Mouse (Mus musculus) lung, postnatal 25 days (tissue): ENCODE data around the gene Slc38a4.

Experiments used
- DNase-seq: peaks from one replicate; pipeline ENCODE4 v3.0.0; 2022; ENCODE audit warnings: low spot score

Slc38a4 gene

DNA sequence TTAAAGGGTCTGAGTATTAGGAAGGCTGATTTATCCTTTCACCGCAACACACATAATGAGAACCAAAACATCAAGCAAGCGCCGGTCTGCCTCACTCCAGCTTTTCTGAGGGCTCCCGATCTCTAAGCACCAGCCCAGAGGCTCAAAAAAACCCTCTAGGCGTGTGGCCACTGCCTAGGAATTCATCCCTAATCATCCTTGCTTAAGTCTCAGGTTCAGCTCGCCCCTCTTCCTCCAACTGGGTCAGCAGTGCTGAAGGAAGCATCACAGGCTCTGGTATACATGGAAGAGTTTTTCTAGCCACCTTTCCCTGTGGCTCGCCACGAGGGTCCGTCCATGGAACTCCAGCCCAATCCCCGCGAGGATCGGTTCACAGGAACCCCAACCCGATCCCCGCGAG is 1.6 kb downstream of the Slc38a4 start:
- DNase-seq = no peak

DNA sequence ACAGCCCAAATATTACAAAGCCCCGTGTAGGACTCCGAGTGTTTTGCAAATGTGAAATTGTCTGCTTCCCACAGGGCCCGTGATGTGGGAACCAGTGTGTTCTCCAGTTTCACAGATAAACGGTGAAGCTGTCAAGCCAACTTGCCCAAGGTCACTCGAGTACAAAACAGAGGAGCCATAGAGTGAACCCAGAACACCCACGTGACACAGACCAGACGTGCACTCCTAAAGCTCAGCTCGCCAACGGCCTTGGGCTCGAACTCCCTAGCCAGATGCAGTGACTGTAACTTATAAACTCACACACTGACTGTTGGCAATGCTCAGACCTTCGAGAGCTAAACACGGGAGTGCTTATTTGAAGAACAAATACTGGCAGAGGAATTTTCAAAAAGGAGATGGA is 5.3 kb downstream of the Slc38a4 start:
- DNase-seq = no peak

GRCm38 (mm10) chr15:97050011-97050410 is 5.7 kb downstream of the Slc38a4 start:
- no peak for DNase-seq

DNA sequence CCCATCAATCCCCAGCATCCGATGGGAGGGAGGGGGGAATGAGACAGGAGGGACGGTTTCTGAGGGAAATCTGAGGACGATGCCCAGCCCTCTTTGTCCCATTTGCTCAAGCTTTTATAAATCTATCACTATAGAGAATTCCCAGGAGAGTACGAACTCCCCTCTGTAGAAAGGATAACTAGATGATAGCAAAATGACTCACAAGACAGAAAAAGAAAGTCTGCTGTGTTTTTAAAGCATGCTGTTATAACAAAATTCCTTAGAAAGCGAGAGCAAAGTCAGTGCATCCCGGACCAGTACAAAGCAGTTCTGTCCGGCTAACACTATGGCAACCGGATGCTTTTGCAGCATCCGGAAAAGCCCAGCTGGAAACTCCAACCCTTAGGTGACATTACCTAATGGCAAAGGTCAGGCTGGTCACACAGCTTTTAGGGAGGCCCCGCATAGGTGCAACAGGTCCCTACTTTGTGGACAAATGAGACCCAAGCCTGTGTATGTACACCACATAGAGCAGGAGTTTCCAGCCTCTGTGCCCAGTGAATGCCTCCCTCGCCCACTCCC is 6.4 kb downstream of the Slc38a4 start:
- no peak for DNase-seq

DNA sequence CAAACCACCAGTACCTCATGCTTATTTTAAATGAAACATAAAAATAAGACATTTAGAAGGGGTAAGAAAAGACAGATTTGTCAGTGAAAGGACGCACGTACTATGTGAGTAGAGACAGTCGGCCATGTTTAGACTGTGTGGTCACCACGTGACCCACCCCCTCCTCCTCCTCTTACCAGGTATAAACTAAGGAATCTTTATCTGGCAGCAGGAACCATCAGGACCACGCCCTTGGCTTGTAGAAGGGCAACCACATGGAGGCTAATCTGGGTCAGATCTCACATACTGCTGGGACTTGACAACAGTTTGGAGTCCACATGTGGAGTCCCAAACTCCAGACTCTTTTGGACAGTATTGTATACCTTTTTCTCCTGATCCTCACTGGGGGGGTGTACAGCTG is 7.5 kb downstream of the Slc38a4 start:
- no peak for DNase-seq

GRCm38 (mm10) chr15:97043921-97044320 is 11.8 kb downstream of the Slc38a4 start:
- no peak for DNase-seq

- no peak for DNase-seq
Observed at GRCm38 (mm10) chr15:97042001-97042491, 13.7 kb downstream of the Slc38a4 start.

- DNase-seq = no peak
Observed at GRCm38 (mm10) chr15:97041182-97041581, 14.6 kb downstream of the Slc38a4 start.

- DNase-seq = no peak
Observed at GRCm38 (mm10) chr15:97037710-97038109, 18.0 kb downstream of the Slc38a4 start.

- DNase-seq = peak; percentile 16
Observed at GRCm38 (mm10) chr15:97035892-97036291, 19.9 kb downstream of the Slc38a4 start.

DNA sequence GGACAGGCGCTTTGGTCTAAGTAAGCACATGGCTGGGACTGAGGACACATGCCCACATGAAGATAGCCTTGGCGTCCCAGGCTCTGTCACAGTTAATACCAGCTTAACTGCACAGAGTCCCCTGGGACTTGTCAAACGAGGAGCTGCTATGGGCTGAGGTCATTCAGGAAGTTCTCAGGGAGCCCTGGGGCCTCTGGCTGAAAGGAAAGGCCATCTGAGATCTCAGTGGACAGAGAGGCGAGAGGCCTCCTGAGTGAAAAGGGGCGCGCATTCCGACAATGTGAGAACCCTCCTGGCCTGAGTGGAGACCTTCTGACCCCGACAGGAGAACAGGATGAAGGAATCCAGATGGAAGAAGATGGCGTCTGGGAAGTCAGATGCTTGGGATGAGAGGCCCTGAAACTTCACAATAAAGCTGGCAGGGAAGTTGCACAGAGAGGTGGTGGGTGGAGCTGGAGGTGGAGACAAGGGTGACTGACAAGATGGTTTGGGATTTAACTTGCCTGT is 22.2 kb downstream of the Slc38a4 start:
- DNase-seq = no peak

- DNase-seq = no peak
Observed at GRCm38 (mm10) chr15:97031886-97032285, 23.9 kb downstream of the Slc38a4 start.

- no peak for DNase-seq
Observed at GRCm38 (mm10) chr15:97030984-97031492, 24.7 kb downstream of the Slc38a4 start.

GRCm38 (mm10) chr15:97030136-97030535 is 25.6 kb downstream of the Slc38a4 start:
- DNase-seq = no peak

GRCm38 (mm10) chr15:97029064-97029791 is 26.5 kb downstream of the Slc38a4 start:
- no peak for DNase-seq

- peak; percentile 81 for DNase-seq
Observed at GRCm38 (mm10) chr15:97028651-97029050, 27.1 kb downstream of the Slc38a4 start.

- no peak for DNase-seq
Observed at GRCm38 (mm10) chr15:97028046-97028634, 27.6 kb downstream of the Slc38a4 start.

DNA sequence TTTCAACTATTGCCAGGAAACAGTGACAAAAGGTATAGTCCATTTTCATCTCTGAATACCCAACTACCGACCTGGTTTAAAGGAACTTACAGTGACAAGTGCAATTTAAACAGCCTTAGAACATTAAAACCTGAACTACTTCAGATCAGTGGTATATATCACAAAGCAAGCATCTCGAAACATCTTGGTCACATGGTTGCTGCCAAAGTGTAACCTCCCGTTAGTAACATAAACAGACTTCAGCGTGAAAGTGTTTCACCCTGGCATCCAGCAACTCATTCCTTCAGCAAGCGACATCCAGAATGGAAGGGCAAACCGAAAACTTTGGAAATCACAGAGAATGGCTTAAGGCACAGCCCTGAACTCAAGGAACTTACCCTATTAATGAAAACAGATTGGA is 29.1 kb downstream of the Slc38a4 start:
- no peak for DNase-seq

DNA sequence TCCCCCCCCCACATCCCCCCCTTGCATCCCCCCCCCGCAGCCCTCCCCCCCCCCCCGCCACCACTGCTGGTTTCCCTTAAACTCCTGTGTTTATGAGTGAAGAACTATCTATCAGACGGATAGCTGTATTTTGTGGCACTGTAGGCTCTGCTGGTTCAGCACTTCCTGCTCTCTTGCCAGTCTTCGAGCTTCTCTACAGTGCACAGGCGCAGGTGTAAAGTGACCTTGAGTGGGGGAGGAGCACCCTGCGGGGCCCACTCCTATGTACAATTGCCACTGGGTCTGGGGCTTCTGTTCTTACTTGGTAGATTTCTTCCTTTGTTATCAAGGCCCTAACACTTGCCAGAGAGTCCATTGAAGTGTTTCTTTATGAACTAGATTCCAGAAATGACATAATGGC is 33.0 kb downstream of the Slc38a4 start:
- DNase-seq = no peak

DNA sequence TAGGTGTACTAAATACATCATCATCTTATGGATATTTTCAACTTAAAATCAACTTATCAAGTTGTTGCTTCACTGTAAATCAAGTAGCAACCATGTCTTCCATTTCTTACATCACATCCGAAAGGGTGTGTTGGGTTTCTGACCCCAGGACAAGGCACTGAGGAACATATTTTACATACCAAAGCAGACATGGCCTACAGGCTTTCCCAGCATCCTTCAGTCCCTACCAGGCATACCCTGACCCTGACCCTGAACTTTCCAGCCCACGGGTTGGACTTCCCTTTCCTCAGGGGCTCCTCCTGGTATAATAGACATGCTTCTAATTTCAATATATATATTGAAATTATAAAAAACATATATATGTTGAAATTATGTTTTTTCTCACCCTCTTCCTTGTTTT is 33.5 kb downstream of the Slc38a4 start:
- no peak for DNase-seq

GRCm38 (mm10) chr15:97020221-97020620 is 35.5 kb downstream of the Slc38a4 start:
- no peak for DNase-seq

- DNase-seq = no peak
Observed at GRCm38 (mm10) chr15:97019323-97019722, 36.4 kb downstream of the Slc38a4 start.

DNA sequence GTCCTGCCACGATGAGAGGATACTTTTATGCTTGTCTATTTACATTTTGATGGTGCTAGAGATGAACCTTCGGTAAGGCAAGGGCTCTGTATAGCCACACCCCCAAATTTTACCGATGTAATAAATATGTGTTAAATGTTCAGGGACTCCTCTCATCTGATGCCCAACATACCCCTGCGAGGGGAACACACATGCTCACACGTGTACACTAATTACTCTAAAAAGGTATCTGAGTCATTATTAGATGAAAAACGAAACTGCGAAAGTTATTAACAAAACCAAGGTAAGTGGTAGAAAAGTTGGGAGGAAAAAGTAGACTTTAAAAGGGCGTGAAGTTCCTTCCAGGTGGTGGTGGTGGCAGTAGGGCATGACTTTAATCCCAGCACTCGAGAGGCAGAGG is 38.6 kb downstream of the Slc38a4 start:
- DNase-seq = no peak
